Mouse (Mus musculus) ES-CJ7 (cell line): ENCODE measurements around the gene Tas1r2.
A peak's percentile ranks its signal among the peaks of the same experiment; 100 is the strongest.

Source experiments
- DNase-seq: peaks from one replicate; pipeline ENCODE4 v3.0.0; 2011; ENCODE audit warnings: low read depth, low spot score

The Tas1r2 gene

DNA sequence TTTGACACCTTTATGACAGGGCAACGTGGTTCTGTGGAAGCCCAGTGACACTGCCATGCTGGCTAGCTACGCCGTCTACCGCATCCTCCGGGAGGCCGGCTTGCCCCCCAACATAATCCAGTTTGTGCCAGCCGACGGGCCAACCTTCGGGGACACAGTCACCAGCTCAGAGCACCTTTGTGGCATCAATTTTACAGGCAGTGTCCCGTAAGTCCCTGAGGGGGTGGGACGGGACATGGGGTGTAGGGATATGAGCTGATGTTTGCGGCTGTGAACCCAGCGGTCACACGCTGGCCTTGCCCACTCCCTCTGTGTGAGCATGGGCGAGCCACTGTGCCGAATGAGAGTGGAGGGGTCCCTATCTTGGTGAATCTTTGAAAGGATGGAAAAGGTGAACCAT lies 15.0 kb upstream of the Tas1r2 start:
- no peak for DNase-seq

DNA sequence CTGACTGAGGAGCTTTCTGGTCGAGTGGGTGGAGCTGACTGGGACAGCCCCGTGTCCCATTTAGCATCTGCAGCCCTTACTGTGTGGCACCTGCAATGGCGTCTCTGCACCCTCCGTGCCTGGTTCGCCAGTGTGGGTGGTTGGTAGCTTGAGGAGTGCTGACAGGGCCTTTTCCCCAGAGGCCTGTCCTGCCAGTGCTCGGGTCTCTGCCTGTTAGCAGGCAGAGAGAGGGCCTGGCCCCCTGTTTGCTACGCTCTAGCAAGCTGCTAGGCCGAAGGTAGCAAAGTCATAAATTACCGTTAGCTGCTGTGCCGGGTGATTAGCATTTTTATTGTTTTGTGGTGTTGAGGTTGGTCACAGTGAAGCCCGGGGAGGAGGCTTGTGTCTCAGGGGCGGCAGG lies 13.5 kb upstream of the Tas1r2 start:
- DNase-seq: no peak

GRCm38 (mm10) chr4:139640333-139640732 lies 13.0 kb upstream of the Tas1r2 start:
- no peak for DNase-seq

DNA sequence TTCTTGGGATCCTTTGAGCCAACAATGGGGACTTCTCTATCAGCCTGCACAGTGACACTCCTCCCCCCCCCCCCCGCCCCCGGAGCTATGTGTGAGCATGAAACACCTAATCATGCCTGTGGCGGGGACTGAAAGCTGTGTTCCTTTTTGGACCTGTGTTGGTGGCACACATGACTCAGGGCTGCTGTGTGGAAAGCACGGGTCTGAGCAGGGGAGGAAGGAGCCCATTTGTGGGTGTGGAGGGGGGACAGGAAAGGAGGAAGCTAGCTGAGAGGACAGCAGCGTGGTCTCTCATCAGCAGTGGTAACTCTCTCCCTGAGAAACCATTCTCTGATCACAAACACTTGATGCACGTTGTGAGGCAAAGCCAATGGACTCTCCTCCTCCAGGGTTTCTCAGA lies 12.6 kb upstream of the Tas1r2 start:
- DNase-seq: no peak

DNA sequence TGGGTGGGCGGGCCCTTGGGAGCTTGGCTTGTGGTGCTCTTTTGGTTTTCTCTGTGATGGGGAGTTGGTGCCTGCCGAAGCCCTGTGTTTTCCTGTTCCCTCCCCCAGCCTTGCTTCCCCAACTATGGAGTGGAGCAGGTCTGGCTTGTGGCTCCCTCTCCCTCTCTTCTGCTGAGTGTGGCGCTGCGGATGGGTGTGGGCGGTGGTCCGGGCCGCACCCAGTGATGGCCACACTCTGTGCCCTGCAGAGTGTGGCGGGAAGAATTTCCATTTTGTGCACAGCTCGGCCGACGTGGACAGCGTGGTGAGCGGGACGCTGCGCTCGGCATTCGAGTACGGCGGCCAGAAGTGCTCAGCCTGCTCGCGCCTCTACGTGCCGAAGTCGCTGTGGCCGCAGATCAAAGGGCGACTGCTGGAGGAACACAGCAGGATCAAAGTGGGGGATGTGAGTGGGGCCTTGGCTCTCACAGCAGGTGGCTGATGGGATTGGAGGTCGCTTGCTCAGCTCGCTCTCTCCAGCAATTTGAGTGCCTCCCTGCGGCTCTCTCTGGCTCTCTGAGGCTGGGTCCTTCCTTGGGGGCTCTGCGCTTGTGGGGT lies 11.4 kb upstream of the Tas1r2 start:
- peak; percentile 95 for DNase-seq

DNA sequence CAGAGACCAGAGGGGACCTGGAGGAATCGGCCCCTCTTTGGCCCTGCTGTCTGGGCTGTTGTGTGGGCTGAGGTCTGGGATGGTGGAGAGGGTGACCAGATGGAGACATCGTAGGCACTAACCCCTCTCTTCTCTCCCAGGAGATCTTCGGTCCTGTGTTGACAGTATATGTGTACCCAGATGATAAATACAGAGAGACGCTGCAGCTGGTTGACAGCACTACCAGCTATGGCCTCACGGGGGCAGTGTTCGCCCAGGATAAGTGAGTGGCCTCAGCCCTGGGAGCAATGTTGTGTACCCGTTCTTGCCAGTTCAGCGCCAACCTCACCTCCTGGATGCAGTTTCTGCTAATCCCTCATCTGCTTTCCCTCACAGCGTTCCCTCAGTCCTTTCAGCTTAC lies 9.4 kb upstream of the Tas1r2 start:
- peak; percentile 79 for DNase-seq

DNA sequence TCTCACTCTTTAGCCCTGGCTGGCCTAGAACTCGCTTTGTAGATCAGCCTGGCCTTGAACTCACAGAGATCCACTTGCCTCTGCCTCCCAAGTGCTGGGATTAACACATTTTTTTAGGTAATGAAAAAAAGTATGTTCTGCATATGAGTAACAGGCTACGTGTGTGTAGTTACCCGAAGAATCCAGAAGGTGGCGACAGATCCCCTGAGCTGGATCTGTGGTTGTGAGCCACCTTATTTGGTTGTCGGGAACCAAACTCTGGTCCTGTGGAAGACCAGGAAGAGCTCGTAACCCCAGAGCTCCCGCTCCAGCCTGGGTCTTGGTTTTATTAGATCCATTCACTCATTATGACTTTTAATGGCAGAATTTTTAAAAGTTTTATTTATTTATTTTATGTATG lies 6.4 kb upstream of the Tas1r2 start:
- peak; percentile 79 for DNase-seq

- no peak for DNase-seq
Measured at GRCm38 (mm10) chr4:139650086-139650743, 3.1 kb upstream of the Tas1r2 start.

GRCm38 (mm10) chr4:139650907-139651306 lies 2.4 kb upstream of the Tas1r2 start:
- DNase-seq: no peak

GRCm38 (mm10) chr4:139661897-139662296 lies 8.6 kb downstream of the Tas1r2 start:
- no peak for DNase-seq

GRCm38 (mm10) chr4:139667632-139668031 lies 14.3 kb downstream of the Tas1r2 start:
- no peak for DNase-seq

- peak; percentile 76 for DNase-seq
Measured at GRCm38 (mm10) chr4:139669847-139670246, 16.5 kb downstream of the Tas1r2 start.

GRCm38 (mm10) chr4:139675696-139676095 lies 22.4 kb downstream of the Tas1r2 start:
- DNase-seq: no peak

DNA sequence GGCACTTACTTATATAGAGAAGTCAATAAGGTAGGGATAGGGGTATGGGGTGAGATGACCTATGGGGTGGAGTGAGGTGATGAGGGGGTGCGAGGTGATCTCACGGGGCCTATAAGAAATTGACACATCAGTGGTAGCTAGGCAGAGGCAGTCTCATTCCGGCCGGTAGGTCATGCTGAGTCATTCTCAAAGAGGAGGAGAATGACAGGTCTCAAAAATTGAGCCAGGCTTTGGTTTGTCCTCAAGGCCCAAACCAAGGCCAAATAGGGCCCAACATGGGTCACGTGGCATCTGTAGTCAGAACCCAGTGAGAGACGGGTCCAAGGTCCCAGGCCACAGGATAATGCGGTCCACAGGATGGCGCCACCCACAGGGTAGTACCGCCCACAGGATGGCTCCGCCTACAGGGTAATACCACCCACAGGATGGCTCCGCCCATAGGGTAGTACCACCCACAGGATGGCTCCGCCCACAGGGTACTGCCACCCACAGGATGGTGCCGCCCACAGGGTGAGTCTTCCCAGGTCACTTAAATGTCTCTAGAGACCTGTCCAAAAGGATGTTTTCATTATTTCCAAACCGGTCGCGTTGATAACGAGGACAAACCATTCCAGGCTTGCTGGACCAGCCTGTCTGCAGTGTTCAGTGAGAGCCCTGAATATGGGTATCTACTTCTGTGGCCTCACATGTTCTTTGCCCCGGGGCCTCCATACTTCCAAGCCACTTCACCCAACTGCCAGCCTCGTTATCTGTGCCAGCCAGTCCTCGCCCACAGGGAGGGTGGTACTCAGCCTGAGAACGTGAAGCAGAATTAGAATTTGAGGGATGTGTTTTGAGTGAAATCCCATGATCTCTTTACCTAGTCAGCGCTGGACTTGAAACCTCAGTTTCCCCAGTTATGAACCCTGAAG lies 30.6 kb downstream of the Tas1r2 start:
- peak; percentile 76 for DNase-seq

GRCm38 (mm10) chr4:139684639-139685017 lies 31.3 kb downstream of the Tas1r2 start:
- DNase-seq: peak; percentile 78

GRCm38 (mm10) chr4:139688058-139688457 lies 34.7 kb downstream of the Tas1r2 start:
- no peak for DNase-seq

DNA sequence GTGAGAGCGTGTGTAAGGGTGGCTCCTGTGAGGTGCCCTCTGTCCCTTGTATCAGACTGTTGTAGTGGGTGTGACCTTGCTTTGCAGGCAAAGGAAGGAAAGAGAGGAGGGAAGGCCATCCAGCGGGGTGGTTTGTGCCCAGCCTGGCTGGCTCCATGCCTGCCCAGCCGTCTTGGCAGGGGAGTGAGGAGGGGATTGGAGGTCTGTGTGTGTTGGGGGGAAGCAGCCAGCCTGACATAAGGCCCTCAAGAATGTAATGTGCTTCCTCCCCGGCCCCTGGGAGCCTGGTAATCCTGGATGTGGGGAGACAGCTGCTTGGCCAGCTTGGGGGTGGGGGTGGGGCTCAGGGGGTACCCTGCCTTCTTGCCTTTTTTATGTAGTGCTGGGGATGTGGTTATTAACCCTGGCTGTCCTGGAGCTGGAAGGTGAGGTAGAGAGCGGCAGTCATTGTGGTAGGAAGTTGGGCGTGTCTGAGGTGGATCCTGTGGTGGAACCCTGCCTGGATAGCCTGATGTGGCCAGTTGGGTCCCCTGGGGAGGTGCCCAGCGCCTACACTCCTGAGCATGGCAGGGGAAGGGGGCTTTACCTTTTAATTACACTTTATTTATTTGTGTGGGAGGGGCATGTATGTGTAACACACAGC lies 36.4 kb downstream of the Tas1r2 start:
- DNase-seq: no peak

DNA sequence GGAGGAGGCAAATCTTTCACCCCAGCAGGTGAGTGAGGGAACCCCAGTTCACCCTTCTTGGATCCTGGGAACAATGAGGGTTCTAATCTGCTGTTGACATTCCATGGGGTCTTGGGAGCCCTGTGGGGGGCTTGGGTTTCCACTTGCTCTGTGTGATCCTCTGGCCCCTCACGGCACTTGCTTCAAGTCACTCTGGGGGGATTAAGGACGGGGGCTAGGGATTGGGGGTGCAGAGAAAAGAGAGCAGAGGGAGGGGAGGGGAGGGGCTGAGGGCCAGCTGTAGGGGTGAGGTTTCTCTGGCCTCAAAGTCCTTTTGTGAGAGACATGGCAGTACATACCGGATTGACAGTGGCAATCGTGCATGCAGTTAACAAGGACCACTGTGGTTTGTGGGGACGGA lies 40.0 kb downstream of the Tas1r2 start:
- no peak for DNase-seq

DNA sequence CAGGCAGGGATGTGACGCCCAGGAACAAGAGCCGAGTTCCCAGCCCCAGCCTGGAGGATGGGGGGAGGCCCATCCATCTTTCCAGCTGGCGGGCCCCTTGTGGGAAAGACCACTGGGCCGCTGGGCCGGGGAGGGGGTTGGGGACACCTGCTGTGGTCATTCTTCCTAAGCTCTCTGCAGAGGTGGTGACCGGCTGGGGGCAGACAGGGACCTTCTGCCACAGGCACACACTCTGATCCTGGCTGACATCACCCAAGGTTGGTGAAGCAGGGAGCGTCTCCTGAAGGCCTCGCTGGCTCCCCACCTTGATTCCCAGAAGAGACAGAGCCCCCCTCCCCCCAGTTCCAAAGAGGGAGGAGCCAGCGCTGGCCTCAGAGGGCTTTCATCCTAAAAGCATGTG lies 44.4 kb downstream of the Tas1r2 start:
- no peak for DNase-seq

DNA sequence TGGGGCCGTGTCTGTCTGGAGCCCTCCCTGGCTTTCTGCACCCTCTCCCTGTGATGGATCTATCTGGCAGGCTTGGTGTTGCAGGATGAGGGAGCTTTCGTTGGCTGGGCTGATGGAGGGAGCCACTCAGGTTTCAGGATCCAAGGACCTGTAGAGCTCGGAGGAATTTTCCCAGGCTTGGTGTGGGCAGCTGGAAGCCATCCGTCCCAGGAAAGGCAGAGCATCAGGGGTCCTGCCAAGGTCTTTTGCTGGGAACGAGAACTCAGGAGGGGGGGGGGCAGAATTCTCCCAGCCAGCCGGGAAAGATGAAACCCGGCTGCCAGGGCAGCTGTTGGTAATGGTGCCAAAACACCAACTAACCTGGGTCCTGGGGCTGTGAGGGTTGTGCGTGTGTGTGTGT lies 45.3 kb downstream of the Tas1r2 start:
- DNase-seq: no peak

DNA sequence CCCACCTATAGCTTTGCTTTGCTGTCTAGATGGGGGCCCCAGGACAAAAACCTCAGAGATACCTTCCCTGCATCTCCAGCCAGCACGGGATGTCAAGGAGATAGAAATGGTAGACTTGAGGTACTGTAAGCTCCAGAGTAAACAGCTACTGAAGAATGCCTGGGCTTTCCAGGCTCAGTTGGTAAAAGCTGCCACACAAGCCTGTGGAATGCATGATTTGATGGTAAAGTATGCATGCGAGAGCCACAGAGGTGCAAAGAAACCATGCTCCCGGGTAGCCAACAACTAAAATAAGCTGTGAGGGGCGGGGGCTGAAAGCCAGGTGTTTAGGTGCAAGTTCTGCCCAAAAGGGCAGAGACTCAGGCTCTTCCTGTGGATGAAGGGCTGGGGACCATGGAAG lies 49.6 kb downstream of the Tas1r2 start:
- DNase-seq: no peak

DNA sequence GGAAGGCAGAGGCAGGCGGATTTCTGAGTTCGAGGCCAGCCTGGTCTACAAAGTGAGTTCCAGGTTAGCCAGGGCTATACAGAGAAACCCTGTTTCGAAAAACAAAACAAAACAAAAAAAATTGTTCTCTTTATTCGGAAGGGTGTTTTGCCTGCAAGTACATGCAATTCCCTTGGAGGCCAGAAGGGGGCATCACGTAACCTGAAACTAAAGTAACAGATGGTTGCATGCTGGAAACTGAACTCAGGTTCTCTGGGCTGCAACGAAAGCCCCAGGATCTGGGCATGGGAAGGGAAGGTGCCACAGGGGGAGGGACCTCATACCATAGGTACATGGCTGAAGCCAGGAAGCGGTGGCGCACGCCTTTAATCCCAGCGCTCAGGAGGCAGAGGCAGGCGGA lies 50.1 kb downstream of the Tas1r2 start:
- DNase-seq: peak; percentile 59
